Comparison of ENCODE assay signal across 8 mouse cellular contexts in the genomic region with DNA sequence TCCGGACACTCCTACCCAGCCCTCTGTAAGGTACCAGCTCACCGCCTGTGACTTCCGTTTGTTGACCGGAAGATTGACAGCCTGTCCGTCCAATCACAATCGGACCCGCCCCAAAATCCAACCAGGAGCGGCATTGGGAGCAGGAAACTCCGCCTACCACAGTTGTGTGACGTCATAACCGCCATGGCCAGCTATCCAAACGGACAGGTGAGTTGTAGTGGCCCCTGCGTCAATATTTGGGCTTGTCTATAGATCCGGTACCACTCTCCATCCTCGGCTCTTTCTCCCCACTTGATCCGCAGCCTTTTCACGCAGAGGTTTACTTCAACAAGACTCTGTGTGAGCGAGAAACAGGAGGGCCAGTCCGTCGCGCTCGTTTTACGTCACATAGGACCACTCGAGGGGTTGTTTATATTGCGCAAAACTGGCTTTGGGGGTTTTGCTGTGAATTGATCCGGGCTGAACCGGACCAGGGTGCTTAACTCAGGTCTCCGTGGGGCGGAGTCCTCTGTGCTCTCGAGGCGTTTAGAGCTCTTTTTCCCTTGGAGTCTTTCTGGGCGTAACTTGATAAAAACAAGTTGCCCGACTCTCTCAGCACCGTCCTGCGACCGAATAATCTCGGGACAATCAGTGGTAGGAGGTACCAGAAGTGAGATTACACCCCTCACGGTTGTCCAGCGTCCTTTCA. TPM values are rescaled to one million over a fixed set of nuclear protein-coding genes. Genes with fewer than 3 reads are reported as not detected.
DNase-seq lines count a peak whose midpoint lies in the region; ATAC-seq and TF ChIP-seq lines count a peak whose summit lies in the region.

No protein-coding gene starts in this region.

- peaks cover 7% of the 10 kb centered on the region for H3K4me1 ChIP-seq in cortical plate, adult 2 months (ENCODE audit: control insufficient read depth, insufficient read depth, low read length)

- peak; percentile 83 for TF ChIP-seq POLR2A in cortical plate, adult 2 months (IDR thresholded peaks at IDR 0.05; ENCODE audit: extremely low read depth, insufficient read depth, low read length)

- no peak for TF ChIP-seq CTCF in cortical plate, adult 2 months (IDR thresholded peaks at IDR 0.05; ENCODE audit: extremely low read depth, insufficient read depth, low read length)

- peak; percentile 100 for DNase-seq in gastrocnemius, postnatal 10 days
- peak; percentile 100 for DNase-seq in induced T-regulatory cell, adult 2 months (ENCODE audit: low read depth)
- peak; percentile 96 to 100 for DNase-seq in left cerebral cortex, adult 9 months (ENCODE audit: low spot score in 2 of 2)
- DNase-seq in right cerebral cortex, postnatal 14 days, result peak; percentile 100
- DNase-seq in urinary bladder, postnatal 36 days (ENCODE audit: low spot score in 2 of 2), result peak; percentile 99 to 100

- ATAC-seq in activated CD4-positive, CD25-positive, alpha-beta regulatory T cell, adult 4 months, result peak; percentile 97
- peak; percentile 82 for ATAC-seq in megakaryocyte progenitor cell, adult 5-6 weeks (replicated peaks; ENCODE audit: poor library complexity)

- H3K27ac ChIP-seq in cortical plate, adult 2 months (ENCODE audit: insufficient read depth, low read length), result peak overlapping the region; percentile 76; the same call in 1 of the 2 replicates

- H3K4me3 ChIP-seq in cortical plate, adult 2 months (ENCODE audit: insufficient read depth, low read length), result peak overlapping the region; percentile 91

RNA-seq across cellular contexts. Expression of gene Pef1, which starts 5.2 kb away (rescaled TPM):
- 10 to 100 TPM; 28.6 to 41.4 TPM for polyA plus RNA-seq in activated CD4-positive, CD25-positive, alpha-beta regulatory T cell, adult 4 months (2017; shearing (Covaris generic))
- 89.9 and 91.8 TPM in 2 replicates for polyA plus RNA-seq in cortical plate, adult 2 months (2012; rRNA removed)
- 10 to 100 TPM; 29.3 to 31.7 TPM for total RNA-seq in gastrocnemius, postnatal 10 days (2021)
- 39.4 and 51.8 TPM in 2 replicates for total RNA-seq in megakaryocyte progenitor cell, adult 5-6 weeks (2015)
- 11.8 and 15.5 TPM in 2 replicates for total RNA-seq in megakaryocyte progenitor cell, adult 5-6 weeks (2017)

RNA-seq across cellular contexts. Expression of gene Hcrtr1, which starts 31.6 kb away (rescaled TPM):
- polyA plus RNA-seq in activated CD4-positive, CD25-positive, alpha-beta regulatory T cell, adult 4 months (2017; shearing (Covaris generic)), result not detected
- polyA plus RNA-seq in cortical plate, adult 2 months (2012; rRNA removed), result 3.9 and 4.5 TPM in 2 replicates
- not detected for total RNA-seq in gastrocnemius, postnatal 10 days (2021)
- not detected in 2 replicates for total RNA-seq in megakaryocyte progenitor cell, adult 5-6 weeks (2015)
- not detected in 2 replicates for total RNA-seq in megakaryocyte progenitor cell, adult 5-6 weeks (2017)

RNA-seq across cellular contexts. Expression of gene Col16a1, which starts 59.9 kb away (rescaled TPM):
- not detected for polyA plus RNA-seq in activated CD4-positive, CD25-positive, alpha-beta regulatory T cell, adult 4 months (2017; shearing (Covaris generic))
- 35.6 and 41.0 TPM in 2 replicates for polyA plus RNA-seq in cortical plate, adult 2 months (2012; rRNA removed)
- 10 to 100 TPM; 61.7 to 92.4 TPM for total RNA-seq in gastrocnemius, postnatal 10 days (2021)
- total RNA-seq in megakaryocyte progenitor cell, adult 5-6 weeks (2015), result 0.24 and 1.1 TPM in 2 replicates
- 0.17 and 0.84 TPM in 2 replicates for total RNA-seq in megakaryocyte progenitor cell, adult 5-6 weeks (2017)

Comparison
In these comparisons a context has a peak if more than half of its experiments do, and no peak if none do; other contexts are left out.
1. Peak in every context shown above with its lines: DNase-seq, ATAC-seq, H3K4me3 ChIP-seq and H3K27ac ChIP-seq.
2. RNA of gene Col16a1, which starts 59.9 kb away (total RNA-seq): 61.7 to 92.4 TPM in gastrocnemius, postnatal 10 days; 0.17 to 1.1 TPM in megakaryocyte progenitor cell, adult 5-6 weeks; every median in the first group is over 10 times any median in the second.